Mouse (Mus musculus) G1E (cell line): ENCODE results near the gene 1700003E16Rik.

Experiments used
- CTCF ChIP-seq: IDR thresholded peaks from 2 replicates; pipeline ENCODE4 v1.5.1; 2012; ENCODE audit warnings: low read depth, low read length, inconsistent platforms, mixed read lengths
- GATA1 ChIP-seq: IDR thresholded peaks from 2 replicates; pipeline ENCODE4 v1.6.1; 2012; ENCODE audit warnings: borderline replicate concordance, low read length, inconsistent platforms, mixed read lengths
- POLR2AphosphoS5 ChIP-seq: IDR thresholded peaks from 2 replicates; pipeline ENCODE4 v1.6.1; 2012; ENCODE audit warnings: low read depth, low read length, inconsistent platforms; ENCODE audit not compliant: insufficient replicate concordance
- TAL1 ChIP-seq: conservative IDR thresholded peaks from 2 replicates; pipeline ENCODE4 v1.6.1; 2012; ENCODE audit warnings: low read depth, low read length, inconsistent platforms, mixed read lengths

- TF ChIP-seq CTCF: no peak
- TF ChIP-seq GATA1: no peak
- TF ChIP-seq TAL1: no peak
- no peak for TF ChIP-seq POLR2AphosphoS5
Observed at GRCm38 (mm10) chr6:83197345-83198004, 41.3 kb downstream of the 1700003E16Rik start.
